ENCODE assay signal across 8 mouse cellular contexts in the genomic region with DNA sequence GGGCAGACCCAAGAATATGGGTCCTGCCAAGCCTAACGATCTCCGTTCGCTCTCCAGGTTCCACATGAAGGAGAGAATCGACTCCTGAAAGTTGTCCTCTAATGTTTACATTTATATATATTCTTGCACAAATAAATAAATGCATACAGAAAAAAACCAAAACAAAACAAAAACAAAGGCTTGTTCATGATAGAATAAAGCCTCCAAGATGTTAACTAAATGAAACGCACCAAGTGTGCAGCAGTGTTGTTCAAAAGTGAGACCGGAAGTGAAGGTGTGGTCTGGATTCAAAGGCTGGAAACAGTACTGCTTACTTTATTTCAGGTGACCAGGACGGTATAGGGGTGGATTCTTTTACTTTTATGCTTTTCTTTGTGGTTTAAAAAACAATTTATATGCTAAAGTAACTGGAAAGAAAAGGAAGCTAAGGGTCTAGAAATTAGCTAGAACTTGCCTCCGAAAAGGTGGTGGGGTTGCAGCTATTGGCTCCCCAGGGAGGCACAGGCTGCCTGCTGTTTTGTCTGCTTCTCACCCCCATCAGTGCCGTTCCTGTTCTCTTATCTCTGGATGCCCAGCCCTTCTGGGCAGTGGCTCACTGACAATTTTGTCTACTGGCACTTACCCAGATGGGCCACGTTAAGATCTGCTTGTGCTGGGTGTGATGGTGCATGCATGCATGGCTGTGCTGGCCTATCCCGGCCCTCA. TPM values are rescaled to one million over a fixed set of nuclear protein-coding genes. Genes with fewer than 3 reads are reported as not detected.
DNase-seq lines count a peak whose midpoint lies in the region; ATAC-seq lines count a peak whose summit lies in the region.

No protein-coding gene starts in this region.

- ATAC-seq in heart, embryonic 11.5 days (replicated peaks; ENCODE audit: insufficient number of reproducible peaks, low FRiP score, low TSS enrichment), result no peak
- no peak for ATAC-seq in limb, embryonic 12.5 days (ENCODE audit: insufficient number of reproducible peaks, insufficient read depth, low FRiP score, low TSS enrichment, low read depth)
- ATAC-seq in midbrain, embryonic 16.5 days, result no peak

- H3K4me3 ChIP-seq in heart, embryonic 11.5 days (ENCODE audit: low read depth, low read length), result peak overlapping the region; percentile 97
- peak overlapping the region; percentile 99 for H3K4me3 ChIP-seq in limb, embryonic 12.5 days (replicated peaks)
- H3K4me3 ChIP-seq in midbrain, embryonic 16.5 days (ENCODE audit: low read depth, low read length), result peak overlapping the region; percentile 98

- peak; percentile 25 for DNase-seq in thymus, postnatal 14 days
- no peak for DNase-seq in thymus, adult 18-20 months
- peak; percentile 66 to 68 for DNase-seq in cerebellum, postnatal 10 days
- DNase-seq in urinary bladder, postnatal 36 days (ENCODE audit: low spot score in 2 of 2), result no peak
- DNase-seq in gastrocnemius, postnatal 10 days, result no peak

- H3K27ac ChIP-seq in heart, embryonic 11.5 days (ENCODE audit: low read depth, low read length), result no peak overlapping the region
- no peak overlapping the region for H3K27ac ChIP-seq in limb, embryonic 12.5 days
- no peak overlapping the region for H3K27ac ChIP-seq in midbrain, embryonic 16.5 days (ENCODE audit: low read length)

- H3K27me3 ChIP-seq in heart, embryonic 11.5 days (ENCODE audit: control insufficient read depth, insufficient read depth, low read length), result no peaks in the 10 kb centered on the region
- H3K27me3 ChIP-seq in limb, embryonic 12.5 days, result no peaks in the 10 kb centered on the region
- no peaks in the 10 kb centered on the region; the same call in 1 of the 2 replicates for H3K27me3 ChIP-seq in midbrain, embryonic 16.5 days (ENCODE audit: control insufficient read depth, insufficient read depth, low read depth, low read length)

- H3K9ac ChIP-seq in heart, embryonic 11.5 days (ENCODE audit: low read depth, low read length), result peak overlapping the region; percentile 97
- peak overlapping the region; percentile 96 for H3K9ac ChIP-seq in limb, embryonic 12.5 days (replicated peaks)
- H3K9ac ChIP-seq in midbrain, embryonic 16.5 days (ENCODE audit: low read depth, low read length), result no peak overlapping the region

- peaks cover 11% of the 10 kb centered on the region for H3K4me1 ChIP-seq in heart, embryonic 11.5 days (ENCODE audit: control insufficient read depth, insufficient read depth, low read length)
- H3K4me1 ChIP-seq in limb, embryonic 12.5 days (replicated peaks), result peaks cover 30% of the 10 kb centered on the region
- peaks cover 24% of the 10 kb centered on the region for H3K4me1 ChIP-seq in midbrain, embryonic 16.5 days (ENCODE audit: control insufficient read depth, insufficient read depth, low read length)

- peak overlapping the region; percentile 89 for H3K4me2 ChIP-seq in heart, embryonic 11.5 days
- peak overlapping the region; percentile 89 for H3K4me2 ChIP-seq in limb, embryonic 12.5 days
- peak overlapping the region; percentile 55 for H3K4me2 ChIP-seq in midbrain, embryonic 16.5 days (ENCODE audit: low read length)

- no peaks in the 10 kb centered on the region for H3K9me3 ChIP-seq in heart, embryonic 11.5 days (replicated peaks; ENCODE audit: control insufficient read depth, low read length)
- H3K9me3 ChIP-seq in limb, embryonic 12.5 days, result 0 out of 2 replicates have a peak, but pooled peaks cover 6% of the 10 kb centered on the region
- no peaks in the 10 kb centered on the region for H3K9me3 ChIP-seq in midbrain, embryonic 16.5 days (replicated peaks; ENCODE audit: control insufficient read depth, low read length, poor library complexity, severe bottlenecking)

- 31% methylated on average over 11 of the region's 11 CpGs for WGBS in heart, embryonic 11.5 days (ENCODE audit: insufficient replicate concordance)
- WGBS in limb, embryonic 12.5 days, result 39% methylated on average over 11 of the region's 11 CpGs
- WGBS in midbrain, embryonic 16.5 days, result 41% methylated on average over 11 of the region's 11 CpGs

- H3K36me3 ChIP-seq in heart, embryonic 11.5 days (ENCODE audit: control insufficient read depth, insufficient read depth, low read length), result peaks cover 10% of the 10 kb centered on the region
- H3K36me3 ChIP-seq in limb, embryonic 12.5 days, result peaks cover 21% of the 10 kb centered on the region
- peaks cover 5% of the 10 kb centered on the region; the same call in 1 of the 2 replicates for H3K36me3 ChIP-seq in midbrain, embryonic 16.5 days (ENCODE audit: control insufficient read depth, insufficient read depth, low read length)

RNA-seq across cellular contexts. Expression of gene Brd7, which starts 0.6 kb away (rescaled TPM):
- polyA plus RNA-seq in heart, embryonic 11.5 days (2014; fragmentation: Nextera tagmentation; extraction: Ambion mirVana), result 73.3 and 79.7 TPM in 2 replicates
- 96.8 and 108 TPM in 2 replicates for polyA plus RNA-seq in limb, embryonic 12.5 days (2016; fragmentation: Nextera tagmentation; extraction: Ambion mirVana)
- 57.8 and 66.0 TPM in 2 replicates for polyA plus RNA-seq in midbrain, embryonic 16.5 days (2015; fragmentation: Nextera tagmentation; extraction: Ambion mirVana)
- 10 to 100 TPM; 61.2 to 73.3 TPM for total RNA-seq in gastrocnemius, postnatal 10 days (2021)

Comparison
In these comparisons a context has a peak if more than half of its experiments do, and no peak if none do; other contexts are left out.
1. DNase-seq: peak in thymus, postnatal 14 days (single experiment) and cerebellum, postnatal 10 days (2 of 2); none in thymus, adult 18-20 months (0 of 2), urinary bladder, postnatal 36 days (0 of 2) and gastrocnemius, postnatal 10 days (single experiment).
2. Peak in every context shown above with its lines, with median percentiles within 50 percentile points of each other: H3K4me2 ChIP-seq and H3K4me3 ChIP-seq.